ENCODE assay signal across 9 mouse cellular contexts in the genomic region with DNA sequence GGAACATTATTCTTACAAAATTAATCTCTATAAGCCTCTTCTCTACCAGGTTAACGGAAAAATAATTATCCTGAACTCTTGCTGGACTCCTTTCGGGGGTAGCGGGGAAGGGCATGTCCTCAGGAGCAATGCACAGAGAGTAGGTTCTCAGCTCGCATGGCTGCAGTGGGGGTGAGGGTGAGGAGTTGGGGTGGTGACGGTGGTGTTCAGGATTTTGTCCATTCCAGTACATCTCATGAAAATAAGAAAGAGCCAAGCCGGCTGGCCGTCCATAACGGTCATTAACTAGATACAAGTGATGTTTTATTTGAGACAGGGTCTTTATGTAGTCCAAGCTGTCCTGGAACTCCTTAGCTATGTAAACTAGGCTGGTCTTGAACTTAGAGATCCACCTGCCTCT. TPM values are rescaled to one million over a fixed set of nuclear protein-coding genes. Genes with fewer than 3 reads are reported as not detected.
A peak's percentile ranks its signal among the peaks of the same experiment; 100 is the strongest.
DNase-seq lines count a peak whose midpoint lies in the region; ATAC-seq and TF ChIP-seq lines count a peak whose summit lies in the region.
"Had no signal": no experiment of that assay in that cellular context is flagged by ENCODE, and none has a peak within 500 bp of the region (broad histone marks: within the 10 kb centered on the region; RNA-seq: fewer than 3 reads in every experiment).

No protein-coding gene starts in this region.

- no peaks in the 10 kb centered on the region for H3K9me3 ChIP-seq in heart, embryonic 12.5 days (replicated peaks)
- no peaks in the 10 kb centered on the region for H3K9me3 ChIP-seq in midbrain, embryonic 12.5 days
- H3K9me3 ChIP-seq in midbrain, embryonic 11.5 days (ENCODE audit: control insufficient read depth, low read length), result no peaks in the 10 kb centered on the region
- H3K9me3 ChIP-seq in hindbrain, embryonic 14.5 days (ENCODE audit: control insufficient read depth, low read length), result no peaks in the 10 kb centered on the region

- H3ac ChIP-seq in myocyte (ENCODE audit: control insufficient read depth, insufficient read length), result no peak overlapping the region

- no peak for ATAC-seq in heart, embryonic 12.5 days (ENCODE audit: insufficient number of reproducible peaks, low FRiP score)
- ATAC-seq in midbrain, embryonic 12.5 days (ENCODE audit: low FRiP score, low read depth), result no peak
- no peak for ATAC-seq in midbrain, embryonic 11.5 days (ENCODE audit: low FRiP score)
- ATAC-seq in hindbrain, embryonic 14.5 days (ENCODE audit: low FRiP score), result no peak

- H3K27me3 ChIP-seq in heart, embryonic 12.5 days (replicated peaks), result no peaks in the 10 kb centered on the region
- H3K27me3 ChIP-seq in midbrain, embryonic 12.5 days, result no peaks in the 10 kb centered on the region
- no peaks in the 10 kb centered on the region for H3K27me3 ChIP-seq in midbrain, embryonic 11.5 days (ENCODE audit: control insufficient read depth, insufficient read depth, low read length)
- no peaks in the 10 kb centered on the region for H3K27me3 ChIP-seq in hindbrain, embryonic 14.5 days (ENCODE audit: control insufficient read depth, insufficient read depth, low read length)
- no peaks in the 10 kb centered on the region for H3K27me3 ChIP-seq in myocyte (ENCODE audit: control insufficient read depth, insufficient read depth, insufficient read length)

- peaks cover 12% of the 10 kb centered on the region for H3K4me1 ChIP-seq in heart, embryonic 12.5 days (replicated peaks)
- peaks cover 7% of the 10 kb centered on the region for H3K4me1 ChIP-seq in midbrain, embryonic 12.5 days
- peaks cover 6% of the 10 kb centered on the region for H3K4me1 ChIP-seq in midbrain, embryonic 11.5 days (ENCODE audit: control insufficient read depth, insufficient read depth, low read length)
- H3K4me1 ChIP-seq in hindbrain, embryonic 14.5 days (replicated peaks; ENCODE audit: control insufficient read depth, insufficient read depth, low read length), result peaks cover 11% of the 10 kb centered on the region

- H3K79me2 ChIP-seq in myocyte (ENCODE audit: control insufficient read depth, insufficient read depth), result peaks cover 27% of the 10 kb centered on the region

- peaks cover 8% of the 10 kb centered on the region for H3K36me3 ChIP-seq in heart, embryonic 12.5 days
- H3K36me3 ChIP-seq in midbrain, embryonic 12.5 days, result no peaks in the 10 kb centered on the region
- no peaks in the 10 kb centered on the region for H3K36me3 ChIP-seq in midbrain, embryonic 11.5 days (ENCODE audit: control insufficient read depth, insufficient read depth, low read length)
- H3K36me3 ChIP-seq in hindbrain, embryonic 14.5 days (replicated peaks; ENCODE audit: control insufficient read depth, insufficient read depth), result peaks cover 7% of the 10 kb centered on the region
- peaks cover 19% of the 10 kb centered on the region for H3K36me3 ChIP-seq in myocyte (ENCODE audit: control insufficient read depth, insufficient read depth)

- H3K4me2 ChIP-seq in heart, embryonic 12.5 days, result peak overlapping the region; percentile 26; the same call in 1 of the 2 replicates
- peak overlapping the region; percentile 73; the same call in 1 of the 2 replicates for H3K4me2 ChIP-seq in midbrain, embryonic 12.5 days (replicated peaks)
- H3K4me2 ChIP-seq in midbrain, embryonic 11.5 days, result no peak overlapping the region
- peak overlapping the region; percentile 76 for H3K4me2 ChIP-seq in hindbrain, embryonic 14.5 days (replicated peaks)
- peak overlapping the region; percentile 68 for H3K4me2 ChIP-seq in myocyte (ENCODE audit: low read depth)

- WGBS in heart, embryonic 12.5 days, result 86% methylated on average over 8 of the region's 8 CpGs
- WGBS in midbrain, embryonic 12.5 days, result 89% methylated on average over 8 of the region's 8 CpGs
- 93% methylated on average over 8 of the region's 8 CpGs for WGBS in midbrain, embryonic 11.5 days
- WGBS in hindbrain, embryonic 14.5 days, result 88% methylated on average over 8 of the region's 8 CpGs

- DNase-seq in heart, adult 18-20 months, result no peak
- DNase-seq in midbrain, embryonic 11.5 days (ENCODE audit: low spot score, missing footprints), result no peak
- no peak for DNase-seq in hindbrain, embryonic 14.5 days (ENCODE audit: low spot score)
- no peak for DNase-seq in cerebellum, adult 9-10 months
- DNase-seq in layer of hippocampus, adult 9-11 months, result no peak
- DNase-seq: lung, postnatal 4 days had no signal

- no peak overlapping the region for H3K9ac ChIP-seq in heart, embryonic 12.5 days
- H3K9ac ChIP-seq in midbrain, embryonic 12.5 days (replicated peaks), result no peak overlapping the region
- H3K9ac ChIP-seq in midbrain, embryonic 11.5 days (ENCODE audit: low read length), result no peak overlapping the region
- 0 out of 2 replicates have a peak overlapping the region, but pooled peaks have one; percentile 84 for H3K9ac ChIP-seq in hindbrain, embryonic 14.5 days

- no peak for TF ChIP-seq POLR2A in myocyte (IDR thresholded peaks at IDR 0.05; ENCODE audit: insufficient read length, low read depth)

- H3K27ac ChIP-seq in heart, embryonic 12.5 days (ENCODE audit: poor library complexity, severe bottlenecking), result no peak overlapping the region
- no peak overlapping the region for H3K27ac ChIP-seq in midbrain, embryonic 12.5 days (replicated peaks)
- H3K27ac ChIP-seq in midbrain, embryonic 11.5 days (ENCODE audit: low read depth, low read length), result no peak overlapping the region
- H3K27ac ChIP-seq in hindbrain, embryonic 14.5 days, result peak overlapping the region; percentile 36; the same call in 1 of the 2 replicates

- H3K4me3 ChIP-seq in heart, embryonic 12.5 days, result no peak overlapping the region
- H3K4me3 ChIP-seq in midbrain, embryonic 12.5 days, result no peak overlapping the region
- H3K4me3 ChIP-seq in midbrain, embryonic 11.5 days (ENCODE audit: low read depth, low read length), result no peak overlapping the region
- no peak overlapping the region for H3K4me3 ChIP-seq in hindbrain, embryonic 14.5 days (replicated peaks; ENCODE audit: low read length)
- H3K4me3 ChIP-seq in myocyte, result peak overlapping the region; percentile 76

TF ChIP-seq in myocyte, 11 proteins besides CTCF, POLR2A, EP300 and RAD21:
- TF ChIP-seq TCF3 (IDR thresholded peaks at IDR 0.05; ENCODE audit: insufficient read length, low read depth), result no peak
- TF ChIP-seq CEBPB (IDR thresholded peaks at IDR 0.05; ENCODE audit: insufficient read depth, poor library complexity, severe bottlenecking), result no peak
- TF ChIP-seq SRF (IDR thresholded peaks at IDR 0.05; ENCODE audit: control insufficient read depth, insufficient read length, low read depth), result no peak
- TF ChIP-seq MYOD1 (IDR thresholded peaks at IDR 0.05; ENCODE audit: control insufficient read depth in 1 of 3, insufficient read length in 2 of 3, low read depth in 2 of 3), result no peak
- no peak for TF ChIP-seq TCF12 (IDR thresholded peaks at IDR 0.05; ENCODE audit: insufficient read depth, poor library complexity, severe bottlenecking)
- TF ChIP-seq MAX (IDR thresholded peaks at IDR 0.05; ENCODE audit: low read depth), result no peak
- no peak for TF ChIP-seq MYOG (IDR thresholded peaks at IDR 0.05; ENCODE audit: control insufficient read depth in 1 of 3, insufficient read depth in 1 of 3, insufficient read length in 2 of 3, low read depth in 2 of 3)
- no peak for TF ChIP-seq E2F4 (IDR thresholded peaks at IDR 0.05; ENCODE audit: insufficient read depth)
- no peak for TF ChIP-seq USF1 (IDR thresholded peaks at IDR 0.05; ENCODE audit: low read depth)
- TF ChIP-seq REST (IDR thresholded peaks at IDR 0.05; ENCODE audit: insufficient read depth, insufficient read length), result no peak
- no peak for TF ChIP-seq POLR2AphosphoS2 (IDR thresholded peaks at IDR 0.05; ENCODE audit: insufficient read length, low read depth)

RNA-seq across cellular contexts. Expression of a gene that starts 0.9 kb away (rescaled TPM):
- 148 and 154 TPM in 2 replicates for polyA plus RNA-seq in heart, embryonic 12.5 days (2016; fragmentation: Nextera tagmentation; extraction: Ambion mirVana)
- 100 to 1,000 TPM; 495 to 546 TPM for total RNA-seq in heart, adult 18-20 months (2021)
- polyA plus RNA-seq in midbrain, embryonic 12.5 days (2016; fragmentation: Nextera tagmentation; extraction: Ambion mirVana), result 40.6 and 41.3 TPM in 2 replicates
- 47.9 and 61.1 TPM in 2 replicates for polyA plus RNA-seq in midbrain, embryonic 11.5 days (2014; fragmentation: Nextera tagmentation; extraction: Ambion mirVana)
- 42.9 and 53.6 TPM in 2 replicates for polyA plus RNA-seq in hindbrain, embryonic 14.5 days (2014; fragmentation: Nextera tagmentation; extraction: Ambion mirVana)
- polyA plus RNA-seq in myocyte (2012; fragmentation: generic; extraction: Trizol), result 55.2 TPM

RNA-seq across cellular contexts. Expression of a gene that starts 22.5 kb away (rescaled TPM):
- polyA plus RNA-seq in heart, embryonic 12.5 days (2016; fragmentation: Nextera tagmentation; extraction: Ambion mirVana), result 113 and 125 TPM in 2 replicates
- total RNA-seq in heart, adult 18-20 months (2021), result 10 to 100 TPM; 14.0 to 16.8 TPM
- polyA plus RNA-seq in midbrain, embryonic 12.5 days (2016; fragmentation: Nextera tagmentation; extraction: Ambion mirVana), result 136 and 143 TPM in 2 replicates
- 196 and 215 TPM in 2 replicates for polyA plus RNA-seq in midbrain, embryonic 11.5 days (2014; fragmentation: Nextera tagmentation; extraction: Ambion mirVana)
- polyA plus RNA-seq in hindbrain, embryonic 14.5 days (2014; fragmentation: Nextera tagmentation; extraction: Ambion mirVana), result 59.2 and 59.9 TPM in 2 replicates
- 43.5 TPM for polyA plus RNA-seq in myocyte (2012; fragmentation: generic; extraction: Trizol)

RNA-seq across cellular contexts. Expression of a gene that starts 22.7 kb away (rescaled TPM):
- polyA plus RNA-seq in heart, embryonic 12.5 days (2016; fragmentation: Nextera tagmentation; extraction: Ambion mirVana), result 56.7 and 61.9 TPM in 2 replicates
- under 1 TPM; 0.25 to 0.49 TPM for total RNA-seq in heart, adult 18-20 months (2021)
- polyA plus RNA-seq in midbrain, embryonic 12.5 days (2016; fragmentation: Nextera tagmentation; extraction: Ambion mirVana), result 48.5 and 49.0 TPM in 2 replicates
- polyA plus RNA-seq in midbrain, embryonic 11.5 days (2014; fragmentation: Nextera tagmentation; extraction: Ambion mirVana), result 66.1 and 67.2 TPM in 2 replicates
- polyA plus RNA-seq in hindbrain, embryonic 14.5 days (2014; fragmentation: Nextera tagmentation; extraction: Ambion mirVana), result 6.9 and 7.2 TPM in 2 replicates
- 8.4 TPM for polyA plus RNA-seq in myocyte (2012; fragmentation: generic; extraction: Trizol)
